Mouse (Mus musculus): ENCODE measurements at regions not wholly inside any gene's neighbourhood (a gene's known extent, or its start where the extent isn't known, plus 50 kb on each side); places are given as distances from the start of the nearest gene placed in this dataset.

GRCm38 (mm10) chr4:125350056-125350455 lies 140.4 kb upstream of the Grik3 start:
- no peak for DNase-seq (ENCODE audit: low spot score)

GRCm38 (mm10) chr4:125339056-125339455 lies 151.4 kb upstream of the Grik3 start:
- DNase-seq (ENCODE audit: low spot score), result no peak

GRCm38 (mm10) chr4:125328806-125329205 lies 161.7 kb upstream of the Grik3 start:
- DNase-seq (ENCODE audit: low spot score), result peak; percentile 67

- no peak for DNase-seq (ENCODE audit: low spot score)
Observed at GRCm38 (mm10) chr4:125324495-125324894, 166.0 kb upstream of the Grik3 start.

GRCm38 (mm10) chr4:125319343-125319742 lies 171.2 kb upstream of the Grik3 start:
- DNase-seq (ENCODE audit: low spot score), result no peak

GRCm38 (mm10) chr4:125318293-125318692 lies 172.2 kb upstream of the Grik3 start:
- DNase-seq (ENCODE audit: low spot score), result no peak

- DNase-seq (ENCODE audit: low spot score), result no peak
Observed at GRCm38 (mm10) chr4:125316876-125317275, 173.6 kb upstream of the Grik3 start.

GRCm38 (mm10) chr4:125315818-125316217 lies 174.7 kb upstream of the Grik3 start:
- DNase-seq (ENCODE audit: low spot score), result peak; percentile 40

- DNase-seq (ENCODE audit: low spot score), result no peak
Observed at GRCm38 (mm10) chr4:125313892-125314291, 176.6 kb upstream of the Grik3 start.

GRCm38 (mm10) chr4:125313252-125313651 lies 177.2 kb upstream of the Grik3 start:
- DNase-seq (ENCODE audit: low spot score), result peak; percentile 36

GRCm38 (mm10) chr4:125308171-125308570 lies 180.5 kb upstream of the Zc3h12a start:
- DNase-seq (ENCODE audit: low spot score), result no peak

GRCm38 (mm10) chr4:125305766-125306165 lies 178.1 kb upstream of the Zc3h12a start:
- DNase-seq (ENCODE audit: low spot score), result no peak

GRCm38 (mm10) chr4:125302660-125303059 lies 175.0 kb upstream of the Zc3h12a start:
- no peak for DNase-seq (ENCODE audit: low spot score)

GRCm38 (mm10) chr4:125300503-125301457 lies 173.1 kb upstream of the Zc3h12a start:
- DNase-seq (ENCODE audit: low spot score), result peak; percentile 91

- no peak for DNase-seq (ENCODE audit: low spot score)
Observed at GRCm38 (mm10) chr4:125290761-125291160, 163.1 kb upstream of the Zc3h12a start.

GRCm38 (mm10) chr4:125289709-125290108 lies 162.1 kb upstream of the Zc3h12a start:
- no peak for DNase-seq (ENCODE audit: low spot score)

- no peak for DNase-seq (ENCODE audit: low spot score)
Observed at GRCm38 (mm10) chr4:125289031-125289449, 161.4 kb upstream of the Zc3h12a start.

- no peak for DNase-seq (ENCODE audit: low spot score)
Observed at GRCm38 (mm10) chr4:125282974-125283319, 155.3 kb upstream of the Zc3h12a start.

GRCm38 (mm10) chr4:125282154-125282973 lies 154.7 kb upstream of the Zc3h12a start:
- DNase-seq (ENCODE audit: low spot score), result peak; percentile 90

- DNase-seq (ENCODE audit: low spot score), result no peak
Observed at GRCm38 (mm10) chr4:125279165-125279564, 151.5 kb upstream of the Zc3h12a start.

- no peak for DNase-seq (ENCODE audit: low spot score)
Observed at GRCm38 (mm10) chr4:125276861-125277260, 149.2 kb upstream of the Zc3h12a start.

GRCm38 (mm10) chr4:125275259-125275658 lies 147.6 kb upstream of the Zc3h12a start:
- peak; percentile 11 for DNase-seq (ENCODE audit: low spot score)

- DNase-seq (ENCODE audit: low spot score), result no peak
Observed at GRCm38 (mm10) chr4:125270951-125271350, 143.3 kb upstream of the Zc3h12a start.
